Mouse (Mus musculus): ENCODE results near the gene Rbm44. TPM values are rescaled to one million over a fixed set of nuclear protein-coding genes. Genes with fewer than 3 reads are reported as not detected.
A peak's percentile ranks its signal among the peaks of the same experiment; 100 is the strongest.

Rbm44 gene
- polyA plus RNA-seq, 1 experiment from 2014 or later = 0.28 TPM

DNA sequence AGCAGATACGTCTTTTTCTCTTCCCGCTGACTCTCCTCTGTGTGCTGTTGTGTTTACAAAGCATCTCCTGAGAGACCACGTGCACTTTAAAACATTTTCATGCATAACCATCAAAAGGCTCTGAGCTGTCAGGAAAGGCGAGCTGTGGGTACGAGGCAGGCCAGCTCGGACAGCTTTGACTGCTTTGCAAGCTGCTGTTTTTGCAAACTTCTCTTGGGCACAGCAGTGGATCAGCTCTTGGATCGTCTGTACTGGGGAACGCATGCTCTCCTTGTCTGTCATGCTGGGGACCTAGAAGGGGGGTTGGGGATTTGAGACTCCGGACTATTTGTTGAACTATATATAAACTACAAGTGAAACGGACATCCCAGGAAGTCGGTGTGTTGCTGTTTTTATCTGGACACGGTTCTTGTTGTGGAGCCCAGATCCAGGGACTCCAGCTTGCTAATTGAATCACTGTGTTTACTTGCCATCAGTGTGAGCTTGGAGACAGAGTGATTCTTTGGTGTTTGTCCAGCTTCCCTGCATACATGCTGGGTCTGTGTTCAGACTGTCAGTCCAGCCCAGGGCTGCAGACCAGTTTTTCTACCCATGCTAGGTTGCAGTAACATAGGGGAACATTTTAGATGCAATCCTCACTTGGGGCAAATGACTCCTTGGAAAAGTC is 37.0 kb downstream of the Rbm44 start:
- Histone ChIP-seq H3K27ac (ENCODE audit: low read depth, low read length) (peak overlapping the region; percentile 60), H3K4me3 (ENCODE audit: low read length) (no peak overlapping the region), H3K9me3 (ENCODE audit: control insufficient read depth, low read length) (no peaks in the 10 kb centered on the region), H3K4me2 (ENCODE audit: low read length) (peak overlapping the region; percentile 81), H3K27me3 (replicated peaks; ENCODE audit: control insufficient read depth, insufficient read depth, low read length) (0 out of 2 replicates have a peak, but pooled peaks cover 3% of the 10 kb centered on the region), H3K36me3 (ENCODE audit: control insufficient read depth, insufficient read depth, low read length) (no peaks in the 10 kb centered on the region), H3K9ac (ENCODE audit: low read depth, low read length) (no peak overlapping the region), H3K4me1 (ENCODE audit: control insufficient read depth, insufficient read depth, low read depth, low read length) (peaks cover 9% of the 10 kb centered on the region)
- 44% methylated on average over 12 of the region's 12 CpGs for WGBS
- ATAC-seq = peak; percentile 59; the same call in 1 of the 2 replicates

DNA sequence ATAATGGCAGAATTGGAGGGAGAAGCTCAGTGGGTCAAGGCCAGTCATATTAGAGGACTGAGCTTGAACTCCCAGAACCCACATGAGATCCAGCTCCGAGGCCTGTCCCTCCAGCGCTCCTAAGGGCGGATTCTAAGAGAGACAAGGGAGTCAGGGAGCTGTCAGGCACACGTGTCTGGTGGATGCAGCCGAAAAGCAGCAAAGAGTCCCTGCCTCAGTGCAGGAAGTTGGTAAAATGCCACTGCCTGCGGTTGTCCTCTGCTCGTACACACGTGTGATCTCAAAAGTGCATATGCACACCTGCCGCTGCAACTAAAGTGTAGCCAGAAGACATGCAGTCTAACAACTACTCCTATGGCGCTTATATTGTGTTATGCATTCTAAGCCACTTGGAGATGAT is 38.4 kb downstream of the Rbm44 start:
- Histone ChIP-seq H3K36me3 (ENCODE audit: control insufficient read depth, insufficient read depth, low read length) (no peaks in the 10 kb centered on the region), H3K9me3 (ENCODE audit: control insufficient read depth, low read length) (no peaks in the 10 kb centered on the region), H3K4me3 (ENCODE audit: low read length) (no peak overlapping the region), H3K27me3 (replicated peaks; ENCODE audit: control insufficient read depth, insufficient read depth, low read length) (0 out of 2 replicates have a peak, but pooled peaks cover 3% of the 10 kb centered on the region), H3K4me1 (ENCODE audit: control insufficient read depth, insufficient read depth, low read depth, low read length) (peaks cover 9% of the 10 kb centered on the region), H3K9ac (ENCODE audit: low read depth, low read length) (no peak overlapping the region), H3K4me2 (ENCODE audit: low read length) (no peak overlapping the region), H3K27ac (ENCODE audit: low read depth, low read length) (no peak overlapping the region)
- 79% methylated on average over 10 of the region's 10 CpGs for WGBS
- no peak for ATAC-seq

DNA sequence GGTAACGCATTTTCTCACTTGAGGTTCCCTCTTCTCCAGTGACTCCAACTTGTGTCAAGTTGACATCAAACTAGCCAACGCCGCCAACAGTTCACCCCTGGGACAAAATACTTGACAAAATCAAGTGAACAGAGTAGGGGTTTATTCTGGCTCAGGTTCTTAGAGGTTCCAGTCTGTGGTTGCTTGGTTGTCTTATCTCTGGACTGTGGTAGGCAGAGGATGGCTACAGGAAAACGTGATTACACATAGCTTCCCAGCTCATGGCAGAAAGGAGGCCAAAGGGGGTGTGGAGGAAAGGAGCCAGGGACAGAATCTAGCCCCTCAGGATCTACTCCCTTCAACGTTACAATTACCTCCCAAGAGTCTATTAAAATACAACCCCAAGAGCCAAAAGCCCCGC is 41.8 kb downstream of the Rbm44 start:
- WGBS = 89% methylated on average over 6 of the region's 6 CpGs
- Histone ChIP-seq H3K36me3 (ENCODE audit: control insufficient read depth, insufficient read depth, low read length) (no peaks in the 10 kb centered on the region), H3K4me3 (ENCODE audit: low read length) (no peak overlapping the region), H3K4me2 (ENCODE audit: low read length) (no peak overlapping the region), H3K9me3 (ENCODE audit: control insufficient read depth, low read length) (no peaks in the 10 kb centered on the region), H3K27ac (ENCODE audit: low read depth, low read length) (no peak overlapping the region), H3K27me3 (replicated peaks; ENCODE audit: control insufficient read depth, insufficient read depth, low read length) (no peaks in the 10 kb centered on the region), H3K4me1 (ENCODE audit: control insufficient read depth, insufficient read depth, low read depth, low read length) (no peaks in the 10 kb centered on the region), H3K9ac (ENCODE audit: low read depth, low read length) (no peak overlapping the region)
- no peak for ATAC-seq

DNA sequence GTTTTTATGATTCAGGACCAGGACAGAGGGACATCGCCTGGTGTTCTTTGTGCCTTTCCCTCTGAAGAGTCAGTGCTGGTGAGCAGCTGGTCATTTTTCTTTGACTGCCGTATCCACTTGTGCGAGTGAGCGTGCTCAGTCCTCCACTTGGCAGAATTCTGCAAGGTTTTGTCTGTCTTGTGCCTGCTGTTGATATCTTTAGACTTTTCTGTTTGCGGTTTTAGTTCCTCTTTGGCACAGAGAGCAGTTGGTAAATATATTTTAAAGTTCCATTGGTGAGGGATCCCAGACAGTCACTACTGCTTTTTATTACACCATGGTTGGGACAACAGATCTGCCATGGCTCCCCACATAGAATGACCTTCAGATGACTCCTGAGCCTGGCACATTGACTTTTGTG is 42.4 kb downstream of the Rbm44 start:
- H3K27me3 ChIP-seq (replicated peaks; ENCODE audit: control insufficient read depth, insufficient read depth, low read length) = no peaks in the 10 kb centered on the region
- no peak for ATAC-seq
- no peaks in the 10 kb centered on the region for H3K4me1 ChIP-seq (ENCODE audit: control insufficient read depth, insufficient read depth, low read depth, low read length)
- H3K36me3 ChIP-seq (ENCODE audit: control insufficient read depth, insufficient read depth, low read length) = no peaks in the 10 kb centered on the region
- no peak overlapping the region for H3K4me3 ChIP-seq (ENCODE audit: low read length)
- no peak overlapping the region for H3K9ac ChIP-seq (ENCODE audit: low read depth, low read length)
- H3K9me3 ChIP-seq (ENCODE audit: control insufficient read depth, low read length) = no peaks in the 10 kb centered on the region
- 90% methylated on average over 5 of the region's 5 CpGs for WGBS
- no peak overlapping the region for H3K4me2 ChIP-seq (ENCODE audit: low read length)
- H3K27ac ChIP-seq (ENCODE audit: low read depth, low read length) = no peak overlapping the region

DNA sequence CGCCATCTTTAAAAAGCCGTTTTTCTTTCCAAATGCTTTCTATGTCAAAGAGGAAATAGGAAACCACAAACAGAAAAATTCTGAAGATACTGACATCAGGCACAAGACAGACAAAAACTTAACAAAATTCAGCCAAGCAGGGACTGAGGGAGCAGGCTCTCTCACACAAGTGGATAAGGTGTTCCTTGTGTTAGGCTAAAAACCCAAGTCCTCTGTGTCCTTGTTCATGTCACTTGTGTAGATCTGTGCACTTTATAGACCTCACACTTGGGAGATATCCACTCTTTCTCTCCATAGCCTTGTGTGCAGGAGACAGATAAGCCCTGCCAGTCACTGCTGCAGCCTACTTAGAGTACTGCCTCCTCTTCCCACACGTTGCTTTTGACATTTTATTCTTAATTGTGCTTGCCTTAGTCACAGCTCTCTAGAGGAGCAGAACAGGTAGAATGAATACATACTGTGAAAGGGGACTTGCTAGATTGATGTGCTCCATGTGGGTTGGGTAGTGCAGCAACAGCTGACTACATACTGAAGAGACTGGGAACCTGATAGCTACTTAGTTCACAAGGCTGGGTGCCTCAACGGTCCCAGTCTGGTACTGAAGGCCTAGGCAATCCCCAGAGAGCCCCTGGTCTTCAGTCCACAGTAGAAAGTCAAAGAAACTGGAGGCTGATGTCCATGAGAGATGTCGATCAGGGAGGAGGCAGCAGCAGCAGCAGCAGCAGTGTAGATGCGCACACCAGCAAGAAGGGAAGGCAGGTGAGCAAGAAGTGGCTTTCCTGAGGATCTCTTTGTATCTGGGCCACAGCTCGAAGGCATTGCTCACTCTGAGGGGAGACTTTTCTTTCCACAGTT is 43.1 kb downstream of the Rbm44 start:
- no peak overlapping the region for H3K4me2 ChIP-seq (ENCODE audit: low read length)
- H3K4me3 ChIP-seq (ENCODE audit: low read length) = no peak overlapping the region
- H3K9ac ChIP-seq (ENCODE audit: low read depth, low read length) = no peak overlapping the region
- H3K4me1 ChIP-seq (ENCODE audit: control insufficient read depth, insufficient read depth, low read depth, low read length) = no peaks in the 10 kb centered on the region
- H3K9me3 ChIP-seq (ENCODE audit: control insufficient read depth, low read length) = no peaks in the 10 kb centered on the region
- H3K27ac ChIP-seq (ENCODE audit: low read depth, low read length) = no peak overlapping the region
- no peaks in the 10 kb centered on the region for H3K27me3 ChIP-seq (replicated peaks; ENCODE audit: control insufficient read depth, insufficient read depth, low read length)
- no peak for ATAC-seq
- no peaks in the 10 kb centered on the region for H3K36me3 ChIP-seq (ENCODE audit: control insufficient read depth, insufficient read depth, low read length)
- WGBS = 87% methylated on average over 7 of the region's 7 CpGs

DNA sequence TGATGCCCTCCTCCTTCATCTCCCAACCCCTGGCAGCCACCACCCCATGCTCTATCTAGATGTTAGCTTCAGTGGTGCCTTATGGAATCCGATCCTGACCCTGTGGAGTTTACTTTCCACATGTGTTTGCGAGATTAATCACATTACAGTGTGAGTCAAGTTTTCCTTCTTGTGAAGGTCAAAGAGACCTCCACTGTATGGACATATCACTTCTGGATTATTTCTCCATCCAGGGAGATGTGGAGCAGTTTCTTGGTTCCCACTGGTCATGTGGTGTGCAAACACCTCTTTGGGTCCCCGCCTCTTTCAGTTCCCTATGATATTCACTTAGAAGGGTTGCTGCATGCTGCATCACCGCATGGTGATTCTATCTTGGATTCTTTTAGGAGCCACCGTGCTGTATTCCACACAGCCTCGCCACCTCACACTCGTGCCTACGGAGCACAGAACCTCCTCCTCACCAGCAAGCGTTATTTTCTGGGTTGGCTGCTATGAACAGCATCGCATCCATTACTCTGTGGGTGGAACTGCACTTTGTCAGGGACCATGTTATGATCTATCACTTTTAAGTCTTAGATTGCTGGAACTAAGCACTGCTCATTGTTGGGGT is 44.1 kb downstream of the Rbm44 start:
- H3K9me3 ChIP-seq (ENCODE audit: control insufficient read depth, low read length) = no peaks in the 10 kb centered on the region
- no peaks in the 10 kb centered on the region for H3K36me3 ChIP-seq (ENCODE audit: control insufficient read depth, insufficient read depth, low read length)
- no peak for ATAC-seq
- no peak overlapping the region for H3K9ac ChIP-seq (ENCODE audit: low read depth, low read length)
- no peak overlapping the region for H3K4me3 ChIP-seq (ENCODE audit: low read length)
- no peak overlapping the region for H3K27ac ChIP-seq (ENCODE audit: low read depth, low read length)
- H3K4me1 ChIP-seq (ENCODE audit: control insufficient read depth, insufficient read depth, low read depth, low read length) = no peaks in the 10 kb centered on the region
- no peak overlapping the region for H3K4me2 ChIP-seq (ENCODE audit: low read length)
- WGBS = 95% methylated on average over 10 of the region's 10 CpGs
- no peaks in the 10 kb centered on the region for H3K27me3 ChIP-seq (replicated peaks; ENCODE audit: control insufficient read depth, insufficient read depth, low read length)

DNA sequence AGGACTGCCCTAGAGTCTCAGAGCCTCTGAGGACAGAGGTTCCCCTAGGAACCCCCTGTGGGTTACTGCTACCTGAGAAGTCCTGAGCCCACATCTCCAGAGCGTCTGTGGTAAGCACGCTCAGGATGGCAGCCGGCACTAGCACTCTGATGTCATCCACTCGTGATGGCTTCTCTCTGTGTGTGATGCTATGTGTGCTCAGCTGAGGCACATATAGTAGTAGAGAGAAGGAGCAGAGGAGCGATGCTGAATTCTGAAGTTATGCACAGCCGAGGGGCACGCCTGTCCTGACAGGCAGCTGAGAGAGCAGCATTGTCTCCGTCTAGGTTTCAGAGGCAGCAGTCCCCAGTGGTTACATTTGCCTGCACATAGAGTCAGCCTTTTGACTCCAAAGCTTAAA is 47.3 kb downstream of the Rbm44 start:
- no peaks in the 10 kb centered on the region for H3K27me3 ChIP-seq (replicated peaks; ENCODE audit: control insufficient read depth, insufficient read depth, low read length)
- no peaks in the 10 kb centered on the region for H3K9me3 ChIP-seq (ENCODE audit: control insufficient read depth, low read length)
- no peak overlapping the region for H3K4me3 ChIP-seq (ENCODE audit: low read length)
- H3K36me3 ChIP-seq (ENCODE audit: control insufficient read depth, insufficient read depth, low read length) = no peaks in the 10 kb centered on the region
- 79% methylated on average over 8 of the region's 8 CpGs for WGBS
- no peak for ATAC-seq
- no peak overlapping the region for H3K27ac ChIP-seq (ENCODE audit: low read depth, low read length)
- H3K4me2 ChIP-seq (ENCODE audit: low read length) = no peak overlapping the region
- no peak overlapping the region for H3K9ac ChIP-seq (ENCODE audit: low read depth, low read length)
- H3K4me1 ChIP-seq (ENCODE audit: control insufficient read depth, insufficient read depth, low read depth, low read length) = no peaks in the 10 kb centered on the region

DNA sequence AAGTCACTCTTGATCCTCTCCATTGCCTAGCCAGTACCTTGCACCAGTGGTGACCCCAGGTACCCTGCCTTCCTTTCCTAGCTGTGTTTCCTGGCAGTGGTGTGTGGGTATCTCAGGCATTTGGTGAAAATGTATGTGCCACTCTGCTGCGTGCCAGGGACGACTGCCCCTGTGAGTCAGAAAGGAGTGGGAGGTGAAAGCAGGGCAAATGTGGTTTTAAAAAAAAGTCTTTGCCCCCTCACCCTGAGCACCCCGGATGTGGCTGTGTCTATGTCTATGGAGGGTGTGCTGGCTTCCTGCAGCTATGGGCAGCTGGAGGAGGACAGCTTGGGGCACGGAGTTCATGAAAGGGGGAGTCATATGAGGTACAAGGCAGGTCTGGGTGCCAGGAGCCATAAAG is 48.4 kb downstream of the Rbm44 start:
- Histone ChIP-seq H3K4me2 (ENCODE audit: low read length) (no peak overlapping the region), H3K4me3 (ENCODE audit: low read length) (no peak overlapping the region), H3K4me1 (ENCODE audit: control insufficient read depth, insufficient read depth, low read depth, low read length) (no peaks in the 10 kb centered on the region), H3K36me3 (ENCODE audit: control insufficient read depth, insufficient read depth, low read length) (no peaks in the 10 kb centered on the region), H3K27ac (ENCODE audit: low read depth, low read length) (no peak overlapping the region), H3K9ac (ENCODE audit: low read depth, low read length) (no peak overlapping the region), H3K27me3 (replicated peaks; ENCODE audit: control insufficient read depth, insufficient read depth, low read length) (no peaks in the 10 kb centered on the region), H3K9me3 (ENCODE audit: control insufficient read depth, low read length) (no peaks in the 10 kb centered on the region)
- ATAC-seq = no peak
- WGBS = 86% methylated on average over 4 of the region's 4 CpGs

DNA sequence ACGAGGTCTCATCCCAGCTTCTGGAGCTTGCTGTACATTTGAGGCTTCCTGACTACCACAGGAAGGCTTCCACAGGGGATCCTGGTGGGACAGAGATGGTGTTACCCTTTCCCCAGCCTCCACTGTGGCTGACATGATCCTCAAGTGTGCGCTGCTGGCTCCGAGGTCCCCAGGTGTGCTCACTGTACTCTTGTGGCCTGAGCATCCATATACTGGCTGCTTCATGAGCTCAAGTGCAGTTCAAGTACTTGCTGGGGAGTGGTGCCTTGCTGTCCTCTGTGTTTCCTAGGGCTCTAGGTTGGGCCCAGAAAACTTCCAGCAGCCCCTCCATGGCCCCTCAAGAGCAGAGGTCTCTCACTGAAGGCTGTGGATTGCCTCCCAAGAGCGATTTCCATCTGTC is 48.8 kb downstream of the Rbm44 start:
- no peaks in the 10 kb centered on the region for H3K27me3 ChIP-seq (replicated peaks; ENCODE audit: control insufficient read depth, insufficient read depth, low read length)
- no peak overlapping the region for H3K4me3 ChIP-seq (ENCODE audit: low read length)
- no peaks in the 10 kb centered on the region for H3K36me3 ChIP-seq (ENCODE audit: control insufficient read depth, insufficient read depth, low read length)
- no peak overlapping the region for H3K27ac ChIP-seq (ENCODE audit: low read depth, low read length)
- no peaks in the 10 kb centered on the region for H3K4me1 ChIP-seq (ENCODE audit: control insufficient read depth, insufficient read depth, low read depth, low read length)
- no peak overlapping the region for H3K9ac ChIP-seq (ENCODE audit: low read depth, low read length)
- H3K4me2 ChIP-seq (ENCODE audit: low read length) = no peak overlapping the region
- whole genome bisulfite sequencing = 90% methylated on average over 4 of the region's 4 CpGs
- ATAC-seq = no peak
- no peaks in the 10 kb centered on the region for H3K9me3 ChIP-seq (ENCODE audit: control insufficient read depth, low read length)

All from hindbrain, embryonic 16.5 days (tissue).